Mouse (Mus musculus) forebrain, embryonic 16.5 days (tissue): ENCODE results near the gene Krtap19-3. TPM values are rescaled to one million over a fixed set of nuclear protein-coding genes. Genes with fewer than 3 reads are reported as not detected.

Experiments
- polyA plus RNA-seq: library from polyadenylated mRNA; unstranded; fragments of >200 nt; fragmentation: Nextera tagmentation; extraction: Ambion mirVana; gene quantifications from 2 replicates; pipeline ENCODE4 v1.2.1, GENCODE M21; 2015

Gene Krtap19-3
- polyA plus RNA-seq, 1 experiment from 2014 or later: not detected

Other genes starting within 250 kb of the Krtap19-3 start
- not detected in 2 replicates for gene Krtap26-1, start 230.2 kb downstream of the Krtap19-3 start, polyA plus RNA-seq
- gene Krtap27-1, start 206.4 kb downstream of the Krtap19-3 start, polyA plus RNA-seq: not detected in 2 replicates
- gene 2310061N02Rik, start 170.1 kb downstream of the Krtap19-3 start, polyA plus RNA-seq: not detected in 2 replicates
- gene Krtap13-1, start 149.2 kb downstream of the Krtap19-3 start, polyA plus RNA-seq: not detected in 2 replicates
- not detected in 2 replicates for gene Krtap13, start 126.4 kb downstream of the Krtap19-3 start, polyA plus RNA-seq
- 0.45 TPM in 1 of 2 replicates, not detected in the other for gene 2310034C09Rik, start 119.2 kb downstream of the Krtap19-3 start, polyA plus RNA-seq
- gene 2310057N15Rik, start 103.8 kb downstream of the Krtap19-3 start, polyA plus RNA-seq: not detected in 2 replicates
- not detected in 2 replicates for gene Gm5965, start 100.1 kb downstream of the Krtap19-3 start, polyA plus RNA-seq
- gene Gm20741, start 65.8 kb downstream of the Krtap19-3 start, polyA plus RNA-seq: not detected in 2 replicates
- not detected in 2 replicates for gene Krtap15, start 57.8 kb downstream of the Krtap19-3 start, polyA plus RNA-seq
- gene Krtap14, start 51.9 kb downstream of the Krtap19-3 start, polyA plus RNA-seq: not detected in 2 replicates
- gene Krtap19-1, start 8.6 kb downstream of the Krtap19-3 start, polyA plus RNA-seq: not detected in 2 replicates
- not detected in 2 replicates for gene Krtap19-2, start 3.8 kb downstream of the Krtap19-3 start, polyA plus RNA-seq
- gene Krtap19-4, start 7.1 kb upstream of the Krtap19-3 start, polyA plus RNA-seq: not detected in 2 replicates
- gene Krtap19-5, start 18.4 kb upstream of the Krtap19-3 start, polyA plus RNA-seq: not detected in 2 replicates
- gene Krtap19-9b, start 54.2 kb upstream of the Krtap19-3 start, polyA plus RNA-seq: not detected in 2 replicates
- not detected in 2 replicates for gene Krtap16-3, start 84.8 kb upstream of the Krtap19-3 start, polyA plus RNA-seq
- gene Krtap22-2, start 132.7 kb upstream of the Krtap19-3 start, polyA plus RNA-seq: not detected in 2 replicates
- not detected in 2 replicates for gene Gm10229, start 137.2 kb upstream of the Krtap19-3 start, polyA plus RNA-seq
- not detected in 2 replicates for gene Krtap6-1, start 153.7 kb upstream of the Krtap19-3 start, polyA plus RNA-seq
- gene Gm10228, start 163.4 kb upstream of the Krtap19-3 start, polyA plus RNA-seq: not detected in 2 replicates
- not detected in 2 replicates for gene Krtap6-5, start 169.8 kb upstream of the Krtap19-3 start, polyA plus RNA-seq
- gene 1110025L11Rik, start 186.0 kb upstream of the Krtap19-3 start, polyA plus RNA-seq: not detected in 2 replicates
- gene Krtap6-3, start 206.0 kb upstream of the Krtap19-3 start, polyA plus RNA-seq: not detected in 2 replicates